Mouse (Mus musculus) hindbrain, embryonic 14.5 days (tissue): Measurements from ENCODE around the gene Anapc15-ps. TPM values are rescaled to one million over a fixed set of nuclear protein-coding genes. Genes with fewer than 3 reads are reported as not detected.

Source experiments
- ATAC-seq: fragments of 200-750 bp; cut with Nextera tagmentation; 2 replicates; pipeline ENCODE4 v1.8.0; 2017; ENCODE audit warnings: moderate number of reproducible peaks, mild to moderate bottlenecking, moderate TSS enrichment, moderate library complexity; ENCODE audit not compliant: low FRiP score
- DNase-seq: peaks from one replicate; pipeline ENCODE4 v3.0.0-alpha.2; 2015; ENCODE audit warnings: low spot score
- H3K27ac ChIP-seq: fragments of 300-500 bp; sonication (generic); 2 replicates; pipeline ENCODE4 v1.5.1; 2014; ENCODE audit warnings: mild to moderate bottlenecking, moderate library complexity
- H3K27me3 ChIP-seq: fragments of 300-500 bp; sonication (generic); 2 replicates; pipeline ENCODE4 v1.6.1; 2014; ENCODE audit warnings: mild to moderate bottlenecking, low read length, mixed read lengths; ENCODE audit not compliant: control insufficient read depth, insufficient read depth
- H3K36me3 ChIP-seq: fragments of 300-500 bp; sonication (generic); replicated peaks from 2 replicates; pipeline ENCODE4 v1.6.1; 2014; ENCODE audit not compliant: control insufficient read depth, insufficient read depth
- H3K4me1 ChIP-seq: fragments of 300-500 bp; sonication (generic); replicated peaks from 2 replicates; pipeline ENCODE4 v1.6.1; 2014; ENCODE audit warnings: antibody characterized with exemption, low read length, mixed read lengths; ENCODE audit not compliant: control insufficient read depth, insufficient read depth
- H3K4me2 ChIP-seq: fragments of 300-500 bp; sonication (generic); replicated peaks from 2 replicates; pipeline ENCODE4 v1.6.1; 2014; ENCODE audit warnings: mild to moderate bottlenecking, moderate library complexity
- H3K4me3 ChIP-seq: fragments of 300-500 bp; sonication (generic); replicated peaks from 2 replicates; pipeline ENCODE4 v1.5.1; 2014; ENCODE audit warnings: mild to moderate bottlenecking, low read length
- H3K9ac ChIP-seq: fragments of 300-500 bp; sonication (generic); 2 replicates; pipeline ENCODE4 v1.6.1; 2014
- H3K9me3 ChIP-seq: fragments of 300-500 bp; sonication (generic); 2 replicates; pipeline ENCODE4 v1.6.1; 2016; ENCODE audit warnings: low read length; ENCODE audit not compliant: control insufficient read depth
- WGBS: fragments of 180-500 bp; shearing (Covaris S2); extraction: QIAGEN DNeasy Blood & Tissue Kit; methylation state at CpG from one replicate; pipeline ENCODE4 v1.1.7; 2014; 5-methylcytosine and 5-hydroxymethylcytosine counted together
- polyA plus RNA-seq: library from polyadenylated mRNA; unstranded; fragments of >200 nt; fragmentation: Nextera tagmentation; extraction: Ambion mirVana; gene quantifications from 2 replicates; pipeline ENCODE4 v1.2.1, GENCODE M21; 2014

The Anapc15-ps gene
- polyA plus RNA-seq, 1 experiment from 2014 or later = not detected

DNA sequence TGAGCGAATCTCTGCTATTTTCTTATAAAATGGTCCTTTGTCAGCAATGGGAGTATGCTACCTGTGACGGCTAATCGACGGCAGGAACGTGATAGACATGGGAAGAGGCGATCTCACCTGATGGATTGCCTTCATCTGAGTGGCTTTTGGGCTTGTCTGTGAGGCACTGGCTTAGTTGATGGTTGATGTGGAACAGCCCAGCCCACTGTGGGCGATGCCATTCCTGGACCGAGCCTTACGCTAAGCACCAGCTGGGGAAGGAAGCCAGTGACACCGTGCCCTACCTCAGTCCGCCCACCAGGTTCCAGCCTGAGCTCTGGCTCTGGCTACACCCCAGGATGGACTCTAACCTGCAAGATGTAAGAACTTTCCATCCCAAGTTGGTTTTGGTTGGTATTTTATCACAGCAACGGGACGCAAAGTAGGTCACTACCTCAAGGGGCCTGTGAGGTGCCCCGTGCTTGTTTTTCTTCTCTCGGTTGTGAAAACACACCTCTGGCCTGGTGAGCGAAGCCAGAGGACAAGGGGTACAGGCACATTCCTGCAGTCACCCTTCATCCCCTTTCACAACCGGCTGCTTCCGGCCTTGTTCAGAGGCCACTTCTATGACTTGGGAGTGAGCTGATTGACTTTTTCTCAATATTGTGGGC is 22.5 kb upstream of the Anapc15-ps start:
- no peak overlapping the region for H3K9ac ChIP-seq
- 82% methylated on average over 18 of the region's 18 CpGs for WGBS
- H3K27me3 ChIP-seq = no peaks in the 10 kb centered on the region
- DNase-seq = no peak
- no peak for ATAC-seq
- H3K4me1 ChIP-seq = peaks cover 9% of the 10 kb centered on the region; the same call in 1 of the 2 replicates
- no peak overlapping the region for H3K4me3 ChIP-seq
- H3K27ac ChIP-seq = no peak overlapping the region
- H3K9me3 ChIP-seq = no peaks in the 10 kb centered on the region
- no peak overlapping the region for H3K4me2 ChIP-seq
- no peaks in the 10 kb centered on the region for H3K36me3 ChIP-seq

DNA sequence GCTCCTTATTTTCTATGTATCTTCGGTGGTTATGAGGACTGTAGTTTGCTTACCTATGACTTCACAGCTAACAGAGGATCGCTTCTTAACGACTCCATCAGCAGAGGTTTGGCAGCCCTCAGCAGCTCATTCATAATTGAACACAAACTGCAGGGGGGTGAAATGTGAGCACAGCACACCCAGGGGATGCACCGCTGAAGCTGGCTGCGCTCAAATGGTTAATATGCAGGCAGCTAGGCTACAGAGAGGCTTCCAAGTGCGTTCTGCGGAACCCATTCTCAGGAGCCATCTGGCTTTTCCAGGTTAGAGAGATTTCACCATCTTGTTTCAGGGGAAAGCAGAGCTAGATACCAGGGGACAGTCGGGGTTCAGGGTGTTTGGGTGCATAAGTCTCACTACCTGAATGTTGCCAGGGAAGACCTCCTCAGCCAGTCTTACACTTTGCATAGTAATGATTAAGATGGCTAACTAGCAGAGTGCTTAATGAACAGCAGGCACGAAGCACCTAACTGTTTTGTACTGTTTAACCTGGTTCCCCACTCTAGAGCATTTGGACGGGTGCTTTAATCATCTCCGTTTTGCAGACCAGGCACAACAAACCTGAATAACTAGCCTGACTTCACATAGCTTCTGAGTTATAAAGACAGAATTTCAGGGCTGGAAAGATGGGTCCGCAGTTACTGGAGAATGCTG is 21.5 kb upstream of the Anapc15-ps start:
- peak overlapping the region; percentile 67; the same call in 1 of the 2 replicates for H3K27ac ChIP-seq
- H3K4me1 ChIP-seq = peaks cover 9% of the 10 kb centered on the region; the same call in 1 of the 2 replicates
- 48% methylated on average over 12 of the region's 12 CpGs for WGBS
- H3K9ac ChIP-seq = no peak overlapping the region
- 0 out of 2 replicates have a peak overlapping the region, but pooled peaks have one; percentile 24 for H3K4me2 ChIP-seq
- H3K36me3 ChIP-seq = no peaks in the 10 kb centered on the region
- no peaks in the 10 kb centered on the region for H3K27me3 ChIP-seq
- H3K4me3 ChIP-seq = no peak overlapping the region
- no peaks in the 10 kb centered on the region for H3K9me3 ChIP-seq
- DNase-seq (peak; percentile 28), ATAC-seq (peak; percentile 60; the same call in 1 of the 2 replicates)

DNA sequence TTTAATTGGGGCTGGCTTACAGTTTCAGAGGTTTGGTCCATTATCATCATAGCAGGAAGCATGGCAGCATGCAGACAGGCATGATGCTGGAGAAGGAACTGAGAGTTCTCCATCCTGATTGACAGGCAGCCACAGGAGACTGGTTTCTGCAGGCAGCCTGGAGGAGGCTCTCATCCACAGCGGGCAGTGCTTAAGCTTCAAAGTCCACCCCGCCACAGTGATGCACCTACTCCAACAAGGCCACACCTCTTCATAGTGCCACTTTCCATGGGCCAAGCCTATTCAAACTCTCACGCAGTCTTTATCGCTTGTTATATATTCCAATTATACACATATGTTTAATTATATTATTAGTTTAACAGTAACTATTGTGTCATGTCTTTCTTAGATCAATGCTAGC is 18.1 kb upstream of the Anapc15-ps start:
- Histone ChIP-seq H3K9me3 (no peaks in the 10 kb centered on the region), H3K4me1 (peaks cover 9% of the 10 kb centered on the region; the same call in 1 of the 2 replicates), H3K9ac (no peak overlapping the region), H3K36me3 (no peaks in the 10 kb centered on the region), H3K4me2 (no peak overlapping the region), H3K27me3 (no peaks in the 10 kb centered on the region), H3K27ac (no peak overlapping the region), H3K4me3 (no peak overlapping the region)
- no peak for DNase-seq
- 95% methylated on average over 4 of the region's 4 CpGs for WGBS
- ATAC-seq = no peak

DNA sequence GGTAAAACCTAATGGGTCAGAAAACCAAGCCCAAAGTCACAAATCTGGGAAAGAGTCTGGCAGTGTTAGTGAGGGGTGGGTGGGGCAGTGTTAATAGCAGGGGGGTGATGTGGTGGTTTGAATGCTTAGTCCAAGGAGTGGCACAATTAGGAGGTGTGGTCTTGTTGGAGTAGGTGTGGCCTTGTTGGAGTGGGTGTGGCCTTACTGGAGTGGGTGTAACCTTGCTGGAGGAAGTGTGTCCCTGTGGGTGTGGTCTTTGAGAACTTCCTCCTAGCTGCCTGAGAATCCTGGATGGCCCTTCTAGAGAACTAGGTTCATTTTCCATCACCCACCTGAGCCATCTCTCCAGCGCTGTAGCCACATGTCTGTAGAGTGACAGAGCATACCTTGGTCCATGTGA is 16.6 kb upstream of the Anapc15-ps start:
- WGBS = 100% methylated on average over 1 of the region's 1 CpGs
- Histone ChIP-seq H3K27ac (no peak overlapping the region), H3K9ac (no peak overlapping the region), H3K27me3 (no peaks in the 10 kb centered on the region), H3K9me3 (no peaks in the 10 kb centered on the region), H3K36me3 (no peaks in the 10 kb centered on the region), H3K4me2 (no peak overlapping the region), H3K4me1 (peaks cover 12% of the 10 kb centered on the region), H3K4me3 (no peak overlapping the region)
- DNase-seq = no peak
- ATAC-seq = no peak

DNA sequence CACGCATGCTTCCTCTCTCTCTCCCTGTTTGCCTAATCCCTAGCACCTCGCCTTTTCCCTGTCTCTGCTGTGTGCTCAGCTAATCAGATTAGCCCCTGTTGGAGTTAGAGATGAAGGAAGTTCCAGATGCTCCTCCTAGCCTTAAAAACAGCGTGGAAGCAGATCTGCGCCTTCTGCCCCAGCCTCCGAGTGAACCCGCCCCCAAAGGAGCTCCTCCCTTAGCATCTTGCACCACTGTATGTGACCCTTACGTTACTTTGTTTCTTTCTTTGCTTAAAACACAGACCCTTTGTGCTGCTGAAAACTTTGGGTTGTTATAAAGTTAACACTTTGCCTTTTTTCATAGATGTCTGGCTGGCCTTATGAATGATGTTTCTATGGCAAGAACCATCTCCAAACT is 15.8 kb upstream of the Anapc15-ps start:
- Histone ChIP-seq H3K27ac (no peak overlapping the region), H3K36me3 (no peaks in the 10 kb centered on the region), H3K4me1 (peaks cover 6% of the 10 kb centered on the region; the same call in 1 of the 2 replicates), H3K4me3 (no peak overlapping the region), H3K9me3 (no peaks in the 10 kb centered on the region), H3K27me3 (no peaks in the 10 kb centered on the region), H3K9ac (no peak overlapping the region), H3K4me2 (no peak overlapping the region)
- ATAC-seq (no peak), DNase-seq (no peak)
- 85% methylated on average over 7 of the region's 7 CpGs for WGBS

DNA sequence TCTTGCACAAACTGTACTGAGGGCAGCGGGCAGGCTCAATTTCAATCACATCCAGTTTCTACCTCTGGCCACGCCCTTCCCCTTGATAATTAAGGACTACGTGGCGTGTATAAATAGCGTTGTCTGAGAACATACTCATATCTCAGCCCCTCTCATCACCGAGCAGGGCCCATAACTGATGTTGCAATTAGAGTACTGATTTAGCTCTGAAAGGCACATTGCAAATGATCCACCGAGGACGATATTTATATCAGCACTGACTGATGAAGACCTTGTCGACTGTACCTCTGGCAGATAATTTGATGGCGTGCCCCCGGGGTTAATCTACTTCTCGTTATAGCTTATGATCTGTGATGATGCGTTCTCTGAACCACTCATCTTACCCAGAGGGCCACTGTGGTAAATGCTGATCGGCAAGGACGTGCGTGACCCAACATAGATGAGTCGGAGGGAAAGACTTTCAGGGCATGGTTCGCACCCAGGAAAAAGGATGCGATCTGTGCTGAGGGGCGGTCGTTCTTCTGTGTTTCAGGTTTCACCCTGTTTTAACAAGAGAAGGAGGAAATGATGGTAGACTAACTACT is 14.4 kb upstream of the Anapc15-ps start:
- no peaks in the 10 kb centered on the region for H3K36me3 ChIP-seq
- H3K27me3 ChIP-seq = no peaks in the 10 kb centered on the region
- H3K4me2 ChIP-seq = no peak overlapping the region
- peak; percentile 44; the same call in 1 of the 2 replicates for ATAC-seq
- H3K4me1 ChIP-seq = peaks cover 6% of the 10 kb centered on the region; the same call in 1 of the 2 replicates
- H3K9ac ChIP-seq = no peak overlapping the region
- WGBS = 72% methylated on average over 21 of the region's 21 CpGs
- H3K4me3 ChIP-seq = no peak overlapping the region
- no peak for DNase-seq
- H3K9me3 ChIP-seq = no peaks in the 10 kb centered on the region
- H3K27ac ChIP-seq = no peak overlapping the region

DNA sequence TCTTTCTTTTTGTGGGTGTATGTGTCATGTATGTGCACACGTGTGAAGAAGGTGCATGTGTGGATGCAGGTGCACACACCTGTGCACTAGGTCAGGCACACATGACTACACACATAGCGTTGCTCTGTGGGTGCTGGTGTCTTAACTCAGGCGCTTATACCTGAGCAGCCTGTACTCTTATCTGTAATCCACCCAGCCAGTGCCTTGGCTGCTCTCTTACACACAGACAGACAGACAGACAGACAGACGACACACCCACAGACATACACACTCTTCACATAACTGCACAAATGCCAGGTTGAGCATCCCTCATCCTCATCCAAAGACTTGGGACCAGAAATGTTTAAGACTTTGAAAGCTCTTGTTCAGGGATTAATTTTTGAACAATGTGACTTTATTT is 12.8 kb upstream of the Anapc15-ps start:
- H3K4me3 ChIP-seq = no peak overlapping the region
- no peaks in the 10 kb centered on the region for H3K36me3 ChIP-seq
- no peak overlapping the region for H3K4me2 ChIP-seq
- WGBS = 92% methylated on average over 4 of the region's 4 CpGs
- no peaks in the 10 kb centered on the region for H3K9me3 ChIP-seq
- H3K27me3 ChIP-seq = no peaks in the 10 kb centered on the region
- ATAC-seq (no peak), DNase-seq (no peak)
- no peak overlapping the region for H3K9ac ChIP-seq
- H3K27ac ChIP-seq = no peak overlapping the region
- peaks cover 6% of the 10 kb centered on the region; the same call in 1 of the 2 replicates for H3K4me1 ChIP-seq

DNA sequence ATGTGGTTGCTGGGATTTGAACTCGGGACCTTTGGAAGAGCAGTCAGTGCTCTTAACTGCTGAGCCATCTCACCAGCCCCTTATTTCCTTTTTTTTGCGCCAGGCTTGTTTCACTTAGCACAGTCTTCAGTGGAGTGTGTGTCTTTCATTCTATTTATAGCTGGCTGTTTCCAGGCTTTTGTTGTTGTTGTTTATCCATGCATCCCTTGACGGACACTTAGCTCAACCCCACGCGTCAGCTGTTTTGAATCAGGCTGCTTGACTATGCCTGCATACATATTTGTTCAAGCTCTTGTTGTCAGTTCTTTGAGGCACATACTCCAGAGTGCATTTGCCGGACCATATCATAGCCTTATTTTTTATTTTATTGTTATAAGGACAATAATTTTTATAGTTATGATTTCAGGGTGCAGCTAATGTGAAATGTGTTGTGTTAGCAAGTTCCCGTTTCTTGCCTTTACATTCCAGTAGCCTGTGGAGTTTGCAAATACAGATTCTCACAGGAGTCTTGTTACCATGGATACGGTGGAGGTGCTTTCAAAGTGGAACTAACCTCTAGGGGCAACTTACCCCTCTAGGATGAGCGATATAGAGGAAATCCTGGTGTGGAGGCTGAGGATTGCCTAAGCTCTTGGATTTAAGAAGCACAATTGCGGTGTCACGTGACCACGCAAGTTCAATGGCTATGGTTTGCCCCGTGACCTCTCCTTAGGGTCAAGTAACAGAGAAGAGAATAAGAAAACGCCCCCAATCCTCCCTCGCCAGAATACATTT is 11.7 kb upstream of the Anapc15-ps start:
- Histone ChIP-seq H3K36me3 (no peaks in the 10 kb centered on the region), H3K27me3 (no peaks in the 10 kb centered on the region), H3K4me3 (no peak overlapping the region), H3K27ac (peak overlapping the region; percentile 47; the same call in 1 of the 2 replicates), H3K9ac (no peak overlapping the region), H3K4me2 (peak overlapping the region; percentile 10; the same call in 1 of the 2 replicates), H3K4me1 (peaks cover 12% of the 10 kb centered on the region; the same call in 1 of the 2 replicates), H3K9me3 (no peaks in the 10 kb centered on the region)
- ATAC-seq (peak; percentile 75), DNase-seq (peak; percentile 67)
- 25% methylated on average over 15 of the region's 15 CpGs for WGBS

DNA sequence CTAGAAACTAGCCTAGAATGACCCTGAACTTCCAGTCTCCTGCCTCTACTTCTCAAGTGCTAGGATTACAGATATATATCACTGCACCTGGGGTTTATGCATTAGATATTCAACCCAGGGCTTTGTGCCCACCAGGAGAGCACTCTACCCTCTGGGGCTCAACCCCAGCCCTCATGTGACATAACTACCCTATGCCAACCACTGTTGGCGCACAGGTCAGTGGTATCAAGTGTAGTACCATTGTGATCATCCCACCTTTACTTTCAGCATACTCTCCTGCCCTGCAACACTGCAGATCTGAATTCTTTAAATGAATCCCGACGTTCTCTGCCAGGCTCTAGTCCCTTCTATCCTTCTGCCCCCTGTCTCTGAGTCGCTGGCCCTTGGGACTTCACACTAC is 11.0 kb upstream of the Anapc15-ps start:
- no peaks in the 10 kb centered on the region for H3K9me3 ChIP-seq
- no peaks in the 10 kb centered on the region for H3K36me3 ChIP-seq
- no peak overlapping the region for H3K27ac ChIP-seq
- DNase-seq (no peak), ATAC-seq (no peak)
- H3K9ac ChIP-seq = no peak overlapping the region
- no peak overlapping the region for H3K4me3 ChIP-seq
- no peaks in the 10 kb centered on the region for H3K27me3 ChIP-seq
- WGBS = 95% methylated on average over 4 of the region's 4 CpGs
- H3K4me1 ChIP-seq = peaks cover 16% of the 10 kb centered on the region; the same call in 1 of the 2 replicates
- H3K4me2 ChIP-seq = no peak overlapping the region
